17 mouse cellular contexts compared by ENCODE assay signal in the genomic region with DNA sequence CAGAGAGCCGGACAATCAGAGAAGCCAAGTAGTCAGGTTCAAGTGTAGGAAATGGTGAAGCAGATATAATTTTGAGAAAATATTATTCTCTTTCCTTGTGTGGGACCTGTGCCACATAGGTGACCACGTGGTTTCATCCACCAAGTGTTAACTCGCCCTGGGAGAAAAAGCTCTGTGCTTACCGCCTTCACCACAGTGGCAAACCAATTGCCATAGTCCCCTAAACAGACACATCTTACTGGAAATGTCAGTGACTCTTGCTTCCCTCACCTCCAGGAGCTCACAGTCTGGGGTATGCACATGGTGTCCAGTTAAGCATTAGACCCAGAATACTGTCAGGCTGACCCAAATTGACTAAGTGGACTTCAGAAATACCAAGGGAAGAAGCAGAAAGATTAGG.
"Had no signal": no experiment of that assay in that cellular context is flagged by ENCODE, and none has a peak within 500 bp of the region (broad histone marks: within the 10 kb centered on the region; RNA-seq: fewer than 3 reads in every experiment).

No protein-coding gene starts in this region.

- H3K9ac ChIP-seq: limb, embryonic 12.5 days; liver, embryonic 13.5 days; liver, postnatal 0 days; lung, embryonic 15.5 days; neural tube, embryonic 13.5 days; stomach, embryonic 15.5 days had no signal

- ATAC-seq: liver, postnatal 0 days; midbrain, embryonic 16.5 days had no signal

- DNase-seq: kidney, postnatal 14 days; layer of hippocampus, postnatal 36 days; liver; liver, embryonic 13.5 days; liver, postnatal 0 days; lung, postnatal 14 days; retina, postnatal 1 day; right cerebral cortex, postnatal 4 days; thymus, postnatal 4 days had no signal

- H3K4me1 ChIP-seq: liver, embryonic 13.5 days; megakaryocyte, embryonic 14.5 days had no signal

- H3K9me3 ChIP-seq: limb, embryonic 12.5 days; liver, embryonic 13.5 days; lung, embryonic 15.5 days; neural tube, embryonic 13.5 days; stomach, embryonic 15.5 days had no signal

- H3K4me3 ChIP-seq: limb, embryonic 12.5 days; liver, embryonic 13.5 days; lung, embryonic 15.5 days; megakaryocyte, embryonic 14.5 days; neural tube, embryonic 13.5 days; stomach, embryonic 15.5 days had no signal

- H3K36me3 ChIP-seq: limb, embryonic 12.5 days; liver, embryonic 13.5 days; lung, embryonic 15.5 days; neural tube, embryonic 13.5 days; stomach, embryonic 15.5 days had no signal

- H3K27me3 ChIP-seq: limb, embryonic 12.5 days; liver, embryonic 13.5 days; megakaryocyte, embryonic 14.5 days; neural tube, embryonic 13.5 days; stomach, embryonic 15.5 days had no signal

- H3K4me2 ChIP-seq: limb, embryonic 12.5 days; liver, embryonic 13.5 days; lung, embryonic 15.5 days; midbrain, embryonic 11.5 days; neural tube, embryonic 13.5 days; stomach, embryonic 15.5 days had no signal

- H3K27ac ChIP-seq: limb, embryonic 12.5 days; liver, embryonic 13.5 days; lung, embryonic 15.5 days; macrophage; neural tube, embryonic 13.5 days; stomach, embryonic 15.5 days had no signal
